Mouse (Mus musculus) adrenal gland, adult (tissue): ENCODE results near the gene Gm17387.

Source experiments
- DNase-seq, 2 experiments: peaks; one replicate each; pipeline ENCODE4 v3.0.0; 2022 to 2023; ENCODE audit warnings: low spot score in 1 of 2; ENCODE audit not compliant: inconsistent age in 2 of 2

Gene Gm17387

GRCm38 (mm10) chr7:141072017-141072745 lies 43.2 kb downstream of the Gm17387 start:
- no peak for DNase-seq

GRCm38 (mm10) chr7:141073782-141074181 lies 44.9 kb downstream of the Gm17387 start:
- no peak for DNase-seq

- no peak for DNase-seq
Measured at GRCm38 (mm10) chr7:141077841-141078240, 48.9 kb downstream of the Gm17387 start, which contains the start of gene Pkp3. Pkp3 (plus strand) TSS chr7:141078218.

- no peak for DNase-seq
Measured at GRCm38 (mm10) chr7:141078876-141079275, 49.9 kb downstream of the Gm17387 start.
